Mouse (Mus musculus) MEL (cell line): Measurements from ENCODE around the gene Insl5.

ENCODE experiments used
- BHLHE40 ChIP-seq: IDR thresholded peaks from 2 replicates; pipeline ENCODE4 v1.6.1; 2012; ENCODE audit warnings: low read depth, mild to moderate bottlenecking, inconsistent platforms, low read length, improper control_type of control experiment, borderline replicate concordance
- CTCF ChIP-seq, 3 experiments: IDR thresholded peaks in 2 of 3; conservative IDR thresholded peaks in 1 of 3; 2 replicates each; pipeline ENCODE4 v1.5.1; 2011 to 2012; ENCODE audit warnings: low read length in 3 of 3, low read depth in 2 of 3, mild to moderate bottlenecking in 2 of 3, improper control_type of control experiment in 1 of 3, inconsistent platforms in 1 of 3, mixed read lengths in 1 of 3, moderate library complexity in 1 of 3; ENCODE audit not compliant: control insufficient read depth in 1 of 3, insufficient read depth in 1 of 3, poor library complexity in 1 of 3, severe bottlenecking in 1 of 3
- ELF1 ChIP-seq: IDR thresholded peaks from 2 replicates; pipeline ENCODE4 v1.6.1; 2014; ENCODE audit warnings: low read depth, mild to moderate bottlenecking, inconsistent platforms, low read length, improper control_type of control experiment, moderate library complexity
- EP300 ChIP-seq, 2 experiments: IDR thresholded peaks; 2 replicates each; pipeline ENCODE4 v1.6.1; 2011; ENCODE audit warnings: improper control_type of control experiment in 2 of 2, low read length in 2 of 2, low read depth in 1 of 2, mild to moderate bottlenecking in 1 of 2
- GATA1 ChIP-seq: IDR thresholded peaks from 2 replicates; pipeline ENCODE4 v1.6.1; 2011; ENCODE audit warnings: low read depth, low read length, improper control_type of control experiment
- HCFC1 ChIP-seq: IDR thresholded peaks from 2 replicates; pipeline ENCODE4 v1.6.1; 2012; ENCODE audit warnings: low read depth, mild to moderate bottlenecking, inconsistent platforms, low read length, improper control_type of control experiment, moderate library complexity
- MAFK ChIP-seq: IDR thresholded peaks from 2 replicates; pipeline ENCODE4 v1.6.1; 2011; ENCODE audit warnings: low read depth, mild to moderate bottlenecking, low read length, improper control_type of control experiment, borderline replicate concordance
- MXI1 ChIP-seq: IDR thresholded peaks from 2 replicates; pipeline ENCODE4 v1.6.1; 2011; ENCODE audit warnings: mild to moderate bottlenecking, low read depth, low read length, improper control_type of control experiment
- MYC ChIP-seq: IDR thresholded peaks from 2 replicates; pipeline ENCODE4 v1.6.1; 2011; ENCODE audit warnings: low read depth, mild to moderate bottlenecking, low read length, improper control_type of control experiment, moderate library complexity
- POLR2A ChIP-seq, 2 experiments: IDR thresholded peaks; 2 replicates each; pipeline ENCODE4 v1.6.1; 2011 to 2012; ENCODE audit warnings: low read length in 2 of 2, mild to moderate bottlenecking in 2 of 2, control low read depth in 1 of 2, improper control_type of control experiment in 1 of 2, low read depth in 1 of 2, moderate library complexity in 1 of 2; ENCODE audit not compliant: control insufficient read depth in 1 of 2, insufficient read depth in 1 of 2, poor library complexity in 1 of 2
- RAD21 ChIP-seq: IDR thresholded peaks from 2 replicates; pipeline ENCODE4 v1.6.1; 2011; ENCODE audit warnings: mild to moderate bottlenecking, low read depth, low read length, improper control_type of control experiment
- SMC3 ChIP-seq: IDR thresholded peaks from 2 replicates; pipeline ENCODE4 v1.6.1; 2011; ENCODE audit warnings: low read depth, low read length, improper control_type of control experiment
- TAL1 ChIP-seq: IDR thresholded peaks from 2 replicates; pipeline ENCODE4 v1.6.1; 2012; ENCODE audit warnings: mild to moderate bottlenecking, inconsistent platforms, low read length, moderate library complexity, mixed read lengths
- USF1 ChIP-seq: IDR thresholded peaks from 2 replicates; pipeline ENCODE4 v1.6.1; 2014; ENCODE audit warnings: low read depth, mild to moderate bottlenecking, inconsistent platforms, low read length, improper control_type of control experiment, moderate library complexity

DNA sequence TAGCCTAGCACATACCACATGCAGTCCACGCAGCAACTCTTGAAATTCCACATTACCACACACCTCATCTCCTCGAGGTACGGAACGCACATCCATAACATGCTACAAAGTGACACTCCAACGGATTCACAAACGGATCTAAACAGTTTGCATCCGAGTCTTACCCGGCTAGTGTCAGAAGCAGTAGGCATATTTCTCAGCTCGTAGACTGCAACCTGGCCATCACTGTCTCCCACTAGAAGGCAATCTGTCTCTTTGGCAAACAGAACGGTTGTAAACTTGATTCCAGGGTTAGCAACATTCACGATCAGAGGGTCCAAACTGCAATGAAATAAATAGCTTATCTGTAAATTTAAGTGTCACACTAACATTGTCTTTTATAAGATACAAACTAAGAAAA is 21.4 kb upstream of the Insl5 start:
- TF ChIP-seq CTCF (IDR thresholded peaks at IDR 0.05 in 2 of 3, conservative IDR thresholded peaks at IDR 0.05 in 1 of 3; ENCODE audit: control insufficient read depth in 1 of 3, insufficient read depth in 1 of 3, low read depth in 2 of 3, low read length in 3 of 3, poor library complexity in 1 of 3, severe bottlenecking in 1 of 3) (no peak), MXI1 (no peak), TAL1 (no peak), BHLHE40 (no peak), ELF1 (no peak), RAD21 (no peak), HCFC1 (no peak), POLR2A (IDR thresholded peaks at IDR 0.05; ENCODE audit: control insufficient read depth in 1 of 2, insufficient read depth in 1 of 2, low read depth in 1 of 2, low read length in 2 of 2, poor library complexity in 1 of 2) (no peak), MAFK (no peak), GATA1 (no peak), USF1 (no peak), MYC (no peak), SMC3 (no peak), EP300 (IDR thresholded peaks at IDR 0.05; ENCODE audit: low read depth in 1 of 2, low read length in 2 of 2) (no peak)
